Mouse (Mus musculus): ENCODE results near the gene Tnfrsf9.

DNA sequence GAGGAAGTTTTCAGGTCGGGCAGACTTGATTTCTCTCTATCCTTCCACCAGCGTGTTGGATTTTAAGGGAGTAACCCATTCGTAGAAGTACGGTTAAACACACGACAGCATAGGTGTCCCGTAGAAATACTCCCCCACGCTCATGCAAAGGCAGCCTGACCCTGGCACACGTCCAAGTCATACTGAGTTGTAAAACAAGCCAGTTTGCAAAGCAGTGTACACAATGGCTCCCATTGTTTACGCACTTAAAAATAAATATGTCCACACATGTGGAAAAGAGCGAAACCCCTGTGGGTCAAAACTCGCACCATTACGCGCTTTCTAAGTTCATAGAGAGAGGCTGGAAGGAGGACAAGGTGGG, 24.4 kb upstream of the Tnfrsf9 start:
- no peak for TF ChIP-seq CTCF (IDR thresholded peaks at IDR 0.05)
- no peak for TF ChIP-seq EP300 (IDR thresholded peaks at IDR 0.05)
